Mouse (Mus musculus): Measurements from ENCODE around the gene Ap1m2.

DNA sequence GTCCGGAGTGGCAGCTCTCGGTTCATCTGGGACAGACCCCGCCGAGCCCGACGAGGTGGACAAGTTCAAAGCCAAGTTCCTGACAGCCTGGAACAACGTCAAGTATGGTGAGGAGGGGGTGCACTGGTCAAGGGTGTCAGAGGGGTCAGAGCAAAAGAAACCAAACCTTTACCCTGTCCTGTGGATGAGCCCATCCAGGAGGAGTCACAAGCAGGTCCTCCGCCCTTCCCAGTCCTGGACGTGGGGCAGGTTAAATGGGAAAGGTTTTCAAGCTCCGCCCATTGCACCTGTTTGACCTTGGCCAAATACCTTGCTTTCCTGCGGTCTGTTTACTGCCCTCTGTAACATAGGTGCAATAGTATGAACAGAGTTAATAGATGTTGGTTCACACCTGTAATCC, 46.5 kb downstream of the Ap1m2 start:
- TF ChIP-seq POLR2A (IDR thresholded peaks at IDR 0.05; ENCODE audit: borderline replicate concordance, insufficient read depth, low read length), result no peak
- TF ChIP-seq CTCF (IDR thresholded peaks at IDR 0.05; ENCODE audit: borderline replicate concordance, insufficient read depth, low read depth, low read length), result no peak

Measured in cerebellum, adult 2 months (tissue).